Comparison of ENCODE assay signal across 8 mouse cellular contexts in the genomic region with DNA sequence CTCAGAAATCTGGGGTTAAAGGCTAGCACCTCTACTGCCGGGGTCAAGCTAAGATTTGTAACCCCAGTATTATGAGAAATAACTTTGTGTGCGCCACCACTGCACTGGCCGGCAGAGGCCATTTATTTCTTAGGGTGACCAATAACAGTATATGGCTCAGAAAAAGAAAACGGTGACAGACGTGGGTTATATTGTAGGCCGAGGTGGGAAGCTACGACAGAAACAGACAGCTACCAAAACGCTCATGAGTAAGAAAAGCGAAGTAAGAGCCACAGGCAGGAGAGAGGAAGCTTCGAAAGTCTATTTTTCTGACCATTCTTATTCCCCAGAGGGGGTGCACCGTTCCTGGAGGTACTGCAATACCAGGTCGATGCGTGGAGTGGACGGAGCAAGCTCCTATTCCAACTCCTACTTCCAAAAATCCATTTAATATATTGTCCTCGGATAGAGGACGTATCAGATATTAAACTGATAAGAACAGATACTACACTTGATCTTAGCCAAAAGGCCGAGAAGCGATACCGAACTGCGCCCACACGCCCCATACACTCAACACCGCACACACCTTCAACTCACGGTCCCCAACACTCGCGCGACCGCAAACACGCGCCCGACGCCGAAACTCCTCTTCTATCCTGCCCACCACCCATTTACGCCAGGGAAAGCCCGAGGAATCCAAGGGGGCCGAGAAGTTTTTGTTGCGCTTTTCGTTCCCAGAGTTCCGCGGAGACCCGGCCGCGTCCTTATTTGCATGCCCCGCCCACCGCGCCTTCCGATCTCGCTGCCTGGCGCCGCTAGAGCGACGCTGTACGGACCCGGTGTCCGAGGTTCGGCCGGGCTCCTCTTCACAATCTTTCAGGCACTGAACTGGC. TPM values are rescaled to one million over a fixed set of nuclear protein-coding genes. Genes with fewer than 3 reads are reported as not detected.
A peak's percentile ranks its signal among the peaks of the same experiment; 100 is the strongest.
DNase-seq lines count a peak whose midpoint lies in the region; ATAC-seq lines count a peak whose summit lies in the region.
"Not testable (repeated sequence)": the region's sequence is repeated elsewhere in the genome, so short reads cannot be mapped to it uniquely, and the experiment has no call there.

No protein-coding gene starts in this region.

- under 1% methylated on average over 43 of the region's 56 CpGs for WGBS in forebrain, embryonic 11.5 days
- WGBS in heart, embryonic 15.5 days = under 1% methylated on average over 45 of the region's 56 CpGs
- WGBS in liver, embryonic 12.5 days (ENCODE audit: insufficient replicate concordance) = under 1% methylated on average over 44 of the region's 56 CpGs

- H3K36me3 ChIP-seq in forebrain, embryonic 11.5 days (ENCODE audit: control insufficient read depth, insufficient read depth, low read length); heart, embryonic 15.5 days; liver, embryonic 12.5 days: not testable (repeated sequence)

- not testable (repeated sequence) for H3K9me3 ChIP-seq in forebrain, embryonic 11.5 days (ENCODE audit: control insufficient read depth, low read length); heart, embryonic 15.5 days (replicated peaks); liver, embryonic 12.5 days (replicated peaks)

- H3K27me3 ChIP-seq in forebrain, embryonic 11.5 days (ENCODE audit: control insufficient read depth, insufficient read depth, low read length); heart, embryonic 15.5 days; liver, embryonic 12.5 days (replicated peaks): not testable (repeated sequence)

- H3K4me3 ChIP-seq in forebrain, embryonic 11.5 days (ENCODE audit: low read depth, low read length) = peak overlapping the region; percentile 21; the same call in 1 of the 2 replicates
- peak overlapping the region; percentile 45 for H3K4me3 ChIP-seq in heart, embryonic 15.5 days
- H3K4me3 ChIP-seq in liver, embryonic 12.5 days = peak overlapping the region; percentile 49

- ATAC-seq in forebrain, embryonic 11.5 days (replicated peaks; ENCODE audit: low FRiP score) = peak; percentile 78
- peak; percentile 76 for ATAC-seq in heart, embryonic 15.5 days (replicated peaks; ENCODE audit: insufficient number of reproducible peaks, insufficient read depth, low FRiP score, low read depth)
- peak; percentile 82 for ATAC-seq in liver, embryonic 12.5 days

- H3K4me2 ChIP-seq in forebrain, embryonic 11.5 days (ENCODE audit: low read depth, low read length, severe bottlenecking) = peak overlapping the region; percentile 43
- peak overlapping the region; percentile 60 for H3K4me2 ChIP-seq in heart, embryonic 15.5 days
- peak overlapping the region; percentile 68 for H3K4me2 ChIP-seq in liver, embryonic 12.5 days

- H3K9ac ChIP-seq in forebrain, embryonic 11.5 days (ENCODE audit: low read length) = peak overlapping the region; percentile 58
- H3K9ac ChIP-seq in heart, embryonic 15.5 days = peak overlapping the region; percentile 55
- H3K9ac ChIP-seq in liver, embryonic 12.5 days = peak overlapping the region; percentile 66

- H3K27ac ChIP-seq in forebrain, embryonic 11.5 days (ENCODE audit: low read depth, low read length) = peak overlapping the region; percentile 71
- H3K27ac ChIP-seq in heart, embryonic 15.5 days = peak overlapping the region; percentile 87
- peak overlapping the region; percentile 87 for H3K27ac ChIP-seq in liver, embryonic 12.5 days

- not testable (repeated sequence) for H3K4me1 ChIP-seq in forebrain, embryonic 11.5 days (replicated peaks; ENCODE audit: control insufficient read depth, insufficient read depth, low read length)
- peaks cover 14% of the 10 kb centered on the region for H3K4me1 ChIP-seq in heart, embryonic 15.5 days (replicated peaks)
- H3K4me1 ChIP-seq in liver, embryonic 12.5 days = peaks cover 23% of the 10 kb centered on the region

- DNase-seq in A20 (ENCODE audit: low read depth, low spot score) = peak; percentile 88
- DNase-seq in c-Kit-positive CD71-positive TER-119-positive erythroid progenitor cells, embryonic 14.5 days (ENCODE audit: low spot score) = peak; percentile 74
- DNase-seq in forebrain, embryonic 11.5 days (ENCODE audit: low spot score) = peak; percentile 90
- DNase-seq in kidney, postnatal 10 days = peak; percentile 82
- peak; percentile 87 for DNase-seq in naive thymus-derived CD4-positive, alpha-beta T cell, adult 2 months (ENCODE audit: low read depth)
- DNase-seq in spleen, postnatal 36 days (ENCODE audit: low spot score in 2 of 2) = peak; percentile 45 to 63

RNA-seq across cellular contexts. Expression of a gene that starts 18.7 kb away (rescaled TPM):
- polyA plus RNA-seq in forebrain, embryonic 11.5 days (2014; fragmentation: Nextera tagmentation; extraction: Ambion mirVana) = 45.6 and 50.7 TPM in 2 replicates
- 45.6 and 46.4 TPM in 2 replicates for polyA plus RNA-seq in heart, embryonic 15.5 days (2015; fragmentation: Nextera tagmentation; extraction: Ambion mirVana)
- 11.8 and 12.4 TPM in 2 replicates for polyA plus RNA-seq in liver, embryonic 12.5 days (2016; fragmentation: Nextera tagmentation; extraction: Ambion mirVana)

RNA-seq across cellular contexts. Expression of a gene that starts 19.7 kb away (rescaled TPM):
- 8.0 and 10.6 TPM in 2 replicates for polyA plus RNA-seq in forebrain, embryonic 11.5 days (2014; fragmentation: Nextera tagmentation; extraction: Ambion mirVana)
- 6.1 and 7.2 TPM in 2 replicates for polyA plus RNA-seq in heart, embryonic 15.5 days (2015; fragmentation: Nextera tagmentation; extraction: Ambion mirVana)
- polyA plus RNA-seq in liver, embryonic 12.5 days (2016; fragmentation: Nextera tagmentation; extraction: Ambion mirVana) = 1.0 and 1.3 TPM in 2 replicates

RNA-seq across cellular contexts. Expression of a gene that starts 46.6 kb away (rescaled TPM):
- polyA plus RNA-seq in forebrain, embryonic 11.5 days (2014; fragmentation: Nextera tagmentation; extraction: Ambion mirVana) = 0.44 TPM in 1 of 2 replicates, not detected in the other
- not detected in 2 replicates for polyA plus RNA-seq in heart, embryonic 15.5 days (2015; fragmentation: Nextera tagmentation; extraction: Ambion mirVana)
- polyA plus RNA-seq in liver, embryonic 12.5 days (2016; fragmentation: Nextera tagmentation; extraction: Ambion mirVana) = not detected in 2 replicates

Comparison
In these comparisons a context has a peak if more than half of its experiments do, and no peak if none do; other contexts are left out.
1. Peak in every context shown above with its lines: DNase-seq, ATAC-seq, H3K4me3 ChIP-seq and H3K27ac ChIP-seq.